Mouse (Mus musculus) ES-E14 (cell line): ENCODE data around the gene 1700069L16Rik. TPM values are rescaled to one million over a fixed set of nuclear protein-coding genes. Genes with fewer than 3 reads are reported as not detected.
A peak's percentile ranks its signal among the peaks of the same experiment; 100 is the strongest.

Experiments used
- DNase-seq: peaks from one replicate; pipeline ENCODE4 v3.0.0-alpha.2; 2013; ENCODE audit warnings: low read depth, low spot score
- H3K27ac ChIP-seq: 2 replicates; pipeline ENCODE4 v1.5.1; 2012; ENCODE audit warnings: low read depth, mild to moderate bottlenecking, low read length, moderate library complexity, mixed read lengths; ENCODE audit not compliant: poor library complexity, insufficient read depth, severe bottlenecking
- H3K36me3 ChIP-seq: 2 replicates; pipeline ENCODE4 v1.6.1; 2012; ENCODE audit warnings: mild to moderate bottlenecking, low read length, moderate library complexity, mixed read lengths; ENCODE audit not compliant: control insufficient read depth, poor library complexity, insufficient read depth, severe bottlenecking
- H3K4me1 ChIP-seq, 2 experiments: fragments of 150-350 bp in 1 of 2; sonication (generic) in 1 of 2; 2 replicates each; pipeline ENCODE4 v1.6.1; 2012; ENCODE audit warnings: low read length in 2 of 2, mild to moderate bottlenecking in 1 of 2, mixed read lengths in 1 of 2; ENCODE audit not compliant: control insufficient read depth in 2 of 2, insufficient read depth in 2 of 2, poor library complexity in 1 of 2
- H3K4me3 ChIP-seq, 2 experiments: fragments of 150-350 bp in 1 of 2; sonication (generic) in 1 of 2; 2 replicates each; pipeline ENCODE4 v1.5.1; 2012; ENCODE audit warnings: low read length in 2 of 2, low read depth in 1 of 2, mild to moderate bottlenecking in 1 of 2, mixed read lengths in 1 of 2; ENCODE audit not compliant: insufficient read depth in 1 of 2, poor library complexity in 1 of 2, severe bottlenecking in 1 of 2
- H3K9ac ChIP-seq: 2 replicates; pipeline ENCODE4 v1.6.1; 2012; ENCODE audit warnings: low read depth, mild to moderate bottlenecking, low read length, mixed read lengths; ENCODE audit not compliant: poor library complexity, insufficient read depth, severe bottlenecking
- H3K9me3 ChIP-seq: fragments of 150-350 bp; sonication (generic); 2 replicates; pipeline ENCODE4 v1.6.1; 2012; ENCODE audit warnings: low read depth, mild to moderate bottlenecking, low read length; ENCODE audit not compliant: control insufficient read depth, insufficient read depth
- CHD2 ChIP-seq: IDR thresholded peaks from 2 replicates; pipeline ENCODE4 v1.6.1; 2014; ENCODE audit warnings: mild to moderate bottlenecking, low read depth, low read length, inconsistent platforms
- HCFC1 ChIP-seq: IDR thresholded peaks from 2 replicates; pipeline ENCODE4 v1.6.1; 2012; ENCODE audit warnings: low read length, inconsistent platforms, borderline replicate concordance; ENCODE audit not compliant: insufficient read depth
- MAFK ChIP-seq: IDR thresholded peaks from 2 replicates; pipeline ENCODE4 v1.6.1; 2014; ENCODE audit warnings: mild to moderate bottlenecking, low read depth, low read length, inconsistent platforms; ENCODE audit not compliant: insufficient read depth
- ZC3H11A ChIP-seq: IDR thresholded peaks from 2 replicates; pipeline ENCODE4 v1.6.1; 2012; ENCODE audit warnings: low read depth, mild to moderate bottlenecking, inconsistent platforms, low read length, borderline replicate concordance
- ZNF384 ChIP-seq: IDR thresholded peaks from 2 replicates; pipeline ENCODE4 v1.6.1; 2012; ENCODE audit warnings: low read depth, low read length, inconsistent platforms
- in situ Hi-C, 2 experiments: fragments of 600-800 bp; cut with MboI; formaldehyde crosslinking; loops; one replicate each; pipeline ENCODE4 v1.15.1; 2025; ENCODE audit warnings: low sequenced_read_pairs in 2 of 2, inconsistent platforms in 1 of 2; ENCODE audit not compliant: unreplicated experiment in 2 of 2
- total RNA-seq: library from RNA; depleted of rRNA; stranded (reverse); fragments of 300-350 nt; gene quantifications from 2 replicates; pipeline ENCODE4 v1.2.3, GENCODE M21; 2012

Gene 1700069L16Rik
- total RNA-seq, 1 experiment, result not detected

GRCm38 (mm10) chr5:113674851-113675250, 49.7 kb downstream of the 1700069L16Rik start:
- in situ Hi-C loops, result no loop called here
- H3K36me3 ChIP-seq, result no peaks in the 10 kb centered on the region
- no peak for DNase-seq
- H3K27ac ChIP-seq, result no peak overlapping the region
- no peak overlapping the region for H3K9ac ChIP-seq
- H3K4me1 ChIP-seq, result peaks cover 3 to 11% of the 10 kb centered on the region in 2 experiments
- TF ChIP-seq CHD2 (no peak), ZNF384 (no peak), ZC3H11A (no peak), MAFK (no peak), HCFC1 (no peak)
- no peak overlapping the region for H3K4me3 ChIP-seq
- H3K9me3 ChIP-seq, result no peaks in the 10 kb centered on the region

GRCm38 (mm10) chr5:113672456-113672855, 52.1 kb downstream of the 1700069L16Rik start:
- peaks cover 3 to 6% of the 10 kb centered on the region in 2 experiments for H3K4me1 ChIP-seq
- no peak overlapping the region for H3K27ac ChIP-seq
- no peak for DNase-seq
- TF ChIP-seq MAFK, result no peak
- no peak for TF ChIP-seq HCFC1
- TF ChIP-seq CHD2, result no peak
- no peak for TF ChIP-seq ZC3H11A
- TF ChIP-seq ZNF384, result no peak
- no peaks in the 10 kb centered on the region for H3K9me3 ChIP-seq
- in situ Hi-C loops, result no loop called here
- no peak overlapping the region for H3K4me3 ChIP-seq
- H3K9ac ChIP-seq, result no peak overlapping the region
- H3K36me3 ChIP-seq, result no peaks in the 10 kb centered on the region

GRCm38 (mm10) chr5:113670597-113670996, 54.0 kb downstream of the 1700069L16Rik start:
- Histone ChIP-seq H3K36me3 (no peaks in the 10 kb centered on the region), H3K9ac (no peak overlapping the region)
- in situ Hi-C loops, result no loop called here

GRCm38 (mm10) chr5:113670110-113670509, 54.5 kb downstream of the 1700069L16Rik start:
- Histone ChIP-seq H3K9me3 (no peaks in the 10 kb centered on the region), H3K27ac (no peak overlapping the region), H3K4me3 (no peak overlapping the region), H3K36me3 (no peaks in the 10 kb centered on the region), H3K9ac (no peak overlapping the region), H3K4me1 (peaks cover 1 to 6% of the 10 kb centered on the region in 2 experiments)
- no peak for DNase-seq
- in situ Hi-C loops, result no loop called here
- TF ChIP-seq ZC3H11A (no peak), MAFK (no peak), CHD2 (no peak), ZNF384 (no peak), HCFC1 (no peak)

More at GRCm38 (mm10) chr5:113670597-113670996, 54.0 kb downstream of the 1700069L16Rik start:
- no peak for DNase-seq
- peaks cover 3 to 6% of the 10 kb centered on the region in 2 experiments for H3K4me1 ChIP-seq
- no peaks in the 10 kb centered on the region for H3K9me3 ChIP-seq
- TF ChIP-seq MAFK, result no peak
- TF ChIP-seq HCFC1, result no peak
- no peak for TF ChIP-seq CHD2
- no peak for TF ChIP-seq ZC3H11A
- TF ChIP-seq ZNF384, result no peak
- no peak overlapping the region for H3K27ac ChIP-seq
- no peak overlapping the region for H3K4me3 ChIP-seq

GRCm38 (mm10) chr5:113664629-113665195, 59.9 kb downstream of the 1700069L16Rik start:
- peak overlapping the region in 1 of 2 experiments; percentile 44; a peak in 1 of 4 replicates for H3K4me3 ChIP-seq
- in situ Hi-C loops, result no loop called here
- no peak overlapping the region for H3K27ac ChIP-seq
- peak; percentile 89 for DNase-seq
- TF ChIP-seq HCFC1, result no peak
- TF ChIP-seq ZC3H11A, result no peak
- no peak for TF ChIP-seq CHD2
- no peak for TF ChIP-seq MAFK
- no peak for TF ChIP-seq ZNF384
- peaks cover 4 to 9% of the 10 kb centered on the region in 2 experiments; a peak in 3 of 4 replicates for H3K4me1 ChIP-seq
- no peaks in the 10 kb centered on the region for H3K9me3 ChIP-seq
- H3K36me3 ChIP-seq, result no peaks in the 10 kb centered on the region
- no peak overlapping the region for H3K9ac ChIP-seq
